Mouse (Mus musculus): ENCODE results near the gene Pmepa1. TPM values are rescaled to one million over a fixed set of nuclear protein-coding genes. Genes with fewer than 3 reads are reported as not detected.

The Pmepa1 gene
- polyA plus RNA-seq, 1 experiment from 2014 or later, result 4.1 TPM

GRCm38 (mm10) chr2:173243616-173244015 is 32.7 kb downstream of the Pmepa1 start:
- Histone ChIP-seq H3K27ac (ENCODE audit: low read length) (no peak overlapping the region), H3K4me2 (ENCODE audit: low read depth, low read length) (no peak overlapping the region), H3K36me3 (ENCODE audit: control insufficient read depth, insufficient read depth) (0 out of 2 replicates have a peak, but pooled peaks cover 2% of the 10 kb centered on the region), H3K4me1 (ENCODE audit: control insufficient read depth, insufficient read depth, low read length) (peaks cover 36% of the 10 kb centered on the region), H3K9ac (ENCODE audit: low read length) (0 out of 2 replicates have a peak overlapping the region, but pooled peaks have one; percentile 11), H3K27me3 (ENCODE audit: control insufficient read depth, insufficient read depth, low read length) (no peaks in the 10 kb centered on the region), H3K4me3 (ENCODE audit: low read length) (no peak overlapping the region), H3K9me3 (replicated peaks; ENCODE audit: control insufficient read depth, low read length) (no peaks in the 10 kb centered on the region)
- no peak for ATAC-seq (replicated peaks; ENCODE audit: extremely low read depth, insufficient read depth, low FRiP score)
- 66% methylated on average over 9 of the region's 9 CpGs for WGBS

GRCm38 (mm10) chr2:173242874-173243273 is 33.5 kb downstream of the Pmepa1 start:
- Histone ChIP-seq H3K27ac (ENCODE audit: low read length) (no peak overlapping the region), H3K4me3 (ENCODE audit: low read length) (no peak overlapping the region), H3K27me3 (ENCODE audit: control insufficient read depth, insufficient read depth, low read length) (no peaks in the 10 kb centered on the region), H3K9ac (ENCODE audit: low read length) (no peak overlapping the region), H3K4me1 (ENCODE audit: control insufficient read depth, insufficient read depth, low read length) (peaks cover 38% of the 10 kb centered on the region), H3K36me3 (ENCODE audit: control insufficient read depth, insufficient read depth) (0 out of 2 replicates have a peak, but pooled peaks cover 2% of the 10 kb centered on the region), H3K9me3 (replicated peaks; ENCODE audit: control insufficient read depth, low read length) (no peaks in the 10 kb centered on the region), H3K4me2 (ENCODE audit: low read depth, low read length) (no peak overlapping the region)
- no peak for ATAC-seq (replicated peaks; ENCODE audit: extremely low read depth, insufficient read depth, low FRiP score)
- 49% methylated on average over 12 of the region's 12 CpGs for WGBS

GRCm38 (mm10) chr2:173240738-173241137 is 35.6 kb downstream of the Pmepa1 start:
- WGBS, result 47% methylated on average over 9 of the region's 9 CpGs
- H3K4me3 ChIP-seq (ENCODE audit: low read length), result no peak overlapping the region
- H3K27ac ChIP-seq (ENCODE audit: low read length), result no peak overlapping the region
- 0 out of 2 replicates have a peak, but pooled peaks cover 2% of the 10 kb centered on the region for H3K36me3 ChIP-seq (ENCODE audit: control insufficient read depth, insufficient read depth)
- no peaks in the 10 kb centered on the region for H3K27me3 ChIP-seq (ENCODE audit: control insufficient read depth, insufficient read depth, low read length)
- no peak overlapping the region for H3K9ac ChIP-seq (ENCODE audit: low read length)
- H3K4me1 ChIP-seq (ENCODE audit: control insufficient read depth, insufficient read depth, low read length), result peaks cover 42% of the 10 kb centered on the region
- no peak for ATAC-seq (replicated peaks; ENCODE audit: extremely low read depth, insufficient read depth, low FRiP score)
- no peaks in the 10 kb centered on the region for H3K9me3 ChIP-seq (replicated peaks; ENCODE audit: control insufficient read depth, low read length)
- no peak overlapping the region for H3K4me2 ChIP-seq (ENCODE audit: low read depth, low read length)

GRCm38 (mm10) chr2:173238522-173238921 is 37.8 kb downstream of the Pmepa1 start:
- Histone ChIP-seq H3K27ac (ENCODE audit: low read length) (no peak overlapping the region), H3K27me3 (ENCODE audit: control insufficient read depth, insufficient read depth, low read length) (no peaks in the 10 kb centered on the region), H3K4me2 (ENCODE audit: low read depth, low read length) (no peak overlapping the region), H3K9me3 (replicated peaks; ENCODE audit: control insufficient read depth, low read length) (no peaks in the 10 kb centered on the region), H3K4me3 (ENCODE audit: low read length) (no peak overlapping the region), H3K9ac (ENCODE audit: low read length) (peak overlapping the region; percentile 46), H3K36me3 (ENCODE audit: control insufficient read depth, insufficient read depth) (0 out of 2 replicates have a peak, but pooled peaks cover 2% of the 10 kb centered on the region), H3K4me1 (ENCODE audit: control insufficient read depth, insufficient read depth, low read length) (peaks cover 52% of the 10 kb centered on the region)
- WGBS, result 30% methylated on average over 14 of the region's 14 CpGs
- no peak for ATAC-seq (replicated peaks; ENCODE audit: extremely low read depth, insufficient read depth, low FRiP score)

GRCm38 (mm10) chr2:173235435-173236332 is 40.6 kb downstream of the Pmepa1 start:
- Histone ChIP-seq H3K27ac (ENCODE audit: low read length) (peak overlapping the region; percentile 74), H3K36me3 (ENCODE audit: control insufficient read depth, insufficient read depth) (peaks cover 17% of the 10 kb centered on the region), H3K4me2 (ENCODE audit: low read depth, low read length) (peak overlapping the region; percentile 23; the same call in 1 of the 2 replicates), H3K4me3 (ENCODE audit: low read length) (no peak overlapping the region), H3K27me3 (ENCODE audit: control insufficient read depth, insufficient read depth, low read length) (no peaks in the 10 kb centered on the region), H3K4me1 (ENCODE audit: control insufficient read depth, insufficient read depth, low read length) (peaks cover 44% of the 10 kb centered on the region), H3K9me3 (replicated peaks; ENCODE audit: control insufficient read depth, low read length) (no peaks in the 10 kb centered on the region), H3K9ac (ENCODE audit: low read length) (peak overlapping the region; percentile 46; the same call in 1 of the 2 replicates)
- ATAC-seq (replicated peaks; ENCODE audit: extremely low read depth, insufficient read depth, low FRiP score), result peak; percentile 32; the same call in 1 of the 2 replicates
- WGBS, result 40% methylated on average over 8 of the region's 8 CpGs

GRCm38 (mm10) chr2:173232766-173233099 is 43.6 kb downstream of the Pmepa1 start:
- WGBS, result 89% methylated on average over 8 of the region's 8 CpGs
- H3K36me3 ChIP-seq (ENCODE audit: control insufficient read depth, insufficient read depth), result peaks cover 26% of the 10 kb centered on the region
- no peaks in the 10 kb centered on the region for H3K9me3 ChIP-seq (replicated peaks; ENCODE audit: control insufficient read depth, low read length)
- no peak for ATAC-seq (replicated peaks; ENCODE audit: extremely low read depth, insufficient read depth, low FRiP score)
- H3K4me1 ChIP-seq (ENCODE audit: control insufficient read depth, insufficient read depth, low read length), result peaks cover 40% of the 10 kb centered on the region
- no peak overlapping the region for H3K27ac ChIP-seq (ENCODE audit: low read length)
- H3K27me3 ChIP-seq (ENCODE audit: control insufficient read depth, insufficient read depth, low read length), result no peaks in the 10 kb centered on the region
- no peak overlapping the region for H3K4me3 ChIP-seq (ENCODE audit: low read length)
- H3K9ac ChIP-seq (ENCODE audit: low read length), result no peak overlapping the region
- H3K4me2 ChIP-seq (ENCODE audit: low read depth, low read length), result no peak overlapping the region

- Histone ChIP-seq H3K36me3 (ENCODE audit: control insufficient read depth, insufficient read depth) (peaks cover 30% of the 10 kb centered on the region), H3K9me3 (replicated peaks; ENCODE audit: control insufficient read depth, low read length) (no peaks in the 10 kb centered on the region), H3K27me3 (ENCODE audit: control insufficient read depth, insufficient read depth, low read length) (no peaks in the 10 kb centered on the region), H3K4me3 (ENCODE audit: low read length) (no peak overlapping the region), H3K27ac (ENCODE audit: low read length) (no peak overlapping the region), H3K4me1 (ENCODE audit: control insufficient read depth, insufficient read depth, low read length) (peaks cover 35% of the 10 kb centered on the region), H3K9ac (ENCODE audit: low read length) (no peak overlapping the region), H3K4me2 (ENCODE audit: low read depth, low read length) (no peak overlapping the region)
- 82% methylated on average over 22 of the region's 22 CpGs for WGBS
- no peak for ATAC-seq (replicated peaks; ENCODE audit: extremely low read depth, insufficient read depth, low FRiP score)
Measured at GRCm38 (mm10) chr2:173232065-173232765, 44.1 kb downstream of the Pmepa1 start.

- 8% methylated on average over 10 of the region's 10 CpGs for WGBS
- H3K27me3 ChIP-seq (ENCODE audit: control insufficient read depth, insufficient read depth, low read length), result no peaks in the 10 kb centered on the region
- peaks cover 40% of the 10 kb centered on the region for H3K36me3 ChIP-seq (ENCODE audit: control insufficient read depth, insufficient read depth)
- no peaks in the 10 kb centered on the region for H3K9me3 ChIP-seq (replicated peaks; ENCODE audit: control insufficient read depth, low read length)
- H3K4me1 ChIP-seq (ENCODE audit: control insufficient read depth, insufficient read depth, low read length), result peaks cover 10% of the 10 kb centered on the region
- peak overlapping the region; percentile 62 for H3K27ac ChIP-seq (ENCODE audit: low read length)
- peak; percentile 79 for ATAC-seq (replicated peaks; ENCODE audit: extremely low read depth, insufficient read depth, low FRiP score)
- no peak overlapping the region; the same call in 1 of the 2 replicates for H3K9ac ChIP-seq (ENCODE audit: low read length)
- H3K4me2 ChIP-seq (ENCODE audit: low read depth, low read length), result 0 out of 2 replicates have a peak overlapping the region, but pooled peaks have one; percentile 14
- H3K4me3 ChIP-seq (ENCODE audit: low read length), result no peak overlapping the region
Measured at GRCm38 (mm10) chr2:173229578-173230224, 46.6 kb downstream of the Pmepa1 start.

Data from heart, embryonic 16.5 days (tissue).